Mouse (Mus musculus): ENCODE data around the gene Gins2.

- TF ChIP-seq CTCF (IDR thresholded peaks at IDR 0.05; ENCODE audit: low read depth, low read length) (no peak), GATA1 (IDR thresholded peaks at IDR 0.05; ENCODE audit: borderline replicate concordance, low read length) (no peak)
These were observed 39.7 kb downstream of the Gins2 start for GRCm38 (mm10) chr8:120549321-120549921.
